Mouse (Mus musculus) hindbrain, postnatal 0 days (tissue): ENCODE results near the gene Rgl2. TPM values are rescaled to one million over a fixed set of nuclear protein-coding genes. Genes with fewer than 3 reads are reported as not detected.

Experiments
- ATAC-seq: fragments of 200-750 bp; cut with Nextera tagmentation; 2 replicates; pipeline ENCODE4 v1.8.0; 2017; ENCODE audit warnings: mild to moderate bottlenecking, moderate TSS enrichment, moderate library complexity
- DNase-seq: peaks from one replicate; pipeline ENCODE4 v3.0.0-alpha.2; 2015; ENCODE audit warnings: low spot score
- H3K27ac ChIP-seq: fragments of 300-500 bp; sonication (generic); 2 replicates; pipeline ENCODE4 v1.5.1; 2014; ENCODE audit warnings: mild to moderate bottlenecking
- H3K27me3 ChIP-seq: fragments of 300-500 bp; sonication (generic); 2 replicates; pipeline ENCODE4 v1.6.1; 2014; ENCODE audit warnings: low read length, mixed read lengths; ENCODE audit not compliant: insufficient read depth
- H3K36me3 ChIP-seq: fragments of 300-500 bp; sonication (generic); 2 replicates; pipeline ENCODE4 v1.6.1; 2014; ENCODE audit warnings: low read length, mixed read lengths; ENCODE audit not compliant: insufficient read depth
- H3K4me1 ChIP-seq: fragments of 300-500 bp; sonication (generic); 2 replicates; pipeline ENCODE4 v1.6.1; 2014; ENCODE audit warnings: antibody characterized with exemption, low read length, mixed read lengths; ENCODE audit not compliant: insufficient read depth
- H3K4me2 ChIP-seq: fragments of 300-500 bp; sonication (generic); 2 replicates; pipeline ENCODE4 v1.6.1; 2014; ENCODE audit warnings: low read depth, mild to moderate bottlenecking, low read length, moderate library complexity, mixed read lengths
- H3K4me3 ChIP-seq: fragments of 300-500 bp; sonication (generic); 2 replicates; pipeline ENCODE4 v1.5.1; 2014; ENCODE audit warnings: low read length
- H3K9ac ChIP-seq: fragments of 300-500 bp; sonication (generic); replicated peaks from 2 replicates; pipeline ENCODE4 v1.6.1; 2014; ENCODE audit warnings: mild to moderate bottlenecking, low read length, moderate library complexity, mixed read lengths
- H3K9me3 ChIP-seq: fragments of 300-500 bp; sonication (generic); 2 replicates; pipeline ENCODE4 v1.6.1; 2016; ENCODE audit warnings: low read length, mixed read lengths
- CTCF ChIP-seq: IDR thresholded peaks from 2 replicates; pipeline ENCODE4 v1.5.1; 2016; ENCODE audit warnings: antibody characterized with exemption, control low read depth, low read depth
- WGBS: fragments of 180-500 bp; shearing (Covaris S2); extraction: QIAGEN DNeasy Blood & Tissue Kit; methylation state at CpG from one replicate; pipeline ENCODE4 v1.1.7; 2014; 5-methylcytosine and 5-hydroxymethylcytosine counted together
- polyA plus RNA-seq: library from polyadenylated mRNA; unstranded; fragments of >200 nt; fragmentation: Nextera tagmentation; extraction: Ambion mirVana; gene quantifications from 2 replicates; pipeline ENCODE4 v1.2.1, GENCODE M21; 2015
- total RNA-seq: library from RNA; depleted of rRNA; stranded (reverse); fragments of >200 nt; gene quantifications from 2 replicates; pipeline ENCODE4 v1.2.3, GENCODE M21; 2014

The Rgl2 gene
- total and polyA plus RNA-seq, 2 experiments from 2014 or later: 36.1 to 116 TPM

- Histone ChIP-seq H3K4me1 (0 out of 2 replicates have a peak, but pooled peaks cover 5% of the 10 kb centered on the region), H3K4me3 (no peak overlapping the region), H3K9ac (no peak overlapping the region), H3K9me3 (no peaks in the 10 kb centered on the region), H3K27ac (no peak overlapping the region), H3K27me3 (no peaks in the 10 kb centered on the region), H3K4me2 (no peak overlapping the region), H3K36me3 (no peaks in the 10 kb centered on the region)
- 86% methylated on average over 7 of the region's 7 CpGs for WGBS
- no peak for TF ChIP-seq CTCF
- DNase-seq (no peak), ATAC-seq (no peak)
These were observed 8.0 kb upstream of the Rgl2 start for GRCm38 (mm10) chr17:33921361-33921760.

DNA sequence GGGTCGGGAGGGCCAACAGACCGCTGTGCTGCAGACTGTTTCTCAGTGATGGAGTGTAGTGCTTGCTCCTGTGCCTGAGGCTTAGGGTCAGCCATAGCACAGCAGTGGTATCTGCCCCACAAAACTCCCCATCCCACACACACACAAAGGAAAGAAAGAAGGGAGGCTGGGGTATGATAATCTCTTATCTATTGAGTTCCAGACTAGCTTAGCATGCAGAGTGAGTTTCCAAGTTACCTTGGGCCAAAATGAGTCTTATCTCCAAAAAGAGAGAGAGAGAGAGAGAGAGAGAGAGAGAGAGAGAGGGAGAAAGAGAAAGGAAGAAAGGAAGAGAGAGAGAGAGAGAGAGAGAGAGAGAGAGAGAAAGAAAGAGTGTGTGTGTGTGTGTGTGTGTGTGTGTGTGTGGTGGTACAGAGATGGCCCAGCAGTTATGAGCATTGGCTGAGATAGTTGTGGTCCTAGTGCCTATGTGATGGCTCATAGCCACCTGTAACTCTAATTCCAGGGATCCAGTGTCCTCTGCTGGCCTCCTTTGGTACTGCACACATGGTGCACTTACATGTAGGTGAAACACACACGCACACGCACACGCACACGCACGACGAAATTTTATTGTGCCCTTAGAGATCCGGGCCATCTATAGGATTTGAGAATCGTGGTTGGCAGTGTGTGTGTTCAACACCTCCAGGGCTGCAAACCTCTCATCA is 4.6 kb upstream of the Rgl2 start:
- no peak overlapping the region for H3K9ac ChIP-seq
- 77% methylated on average over 10 of the region's 10 CpGs for WGBS
- H3K4me2 ChIP-seq: no peak overlapping the region
- no peak overlapping the region for H3K4me3 ChIP-seq
- no peaks in the 10 kb centered on the region for H3K27me3 ChIP-seq
- H3K4me1 ChIP-seq: no peaks in the 10 kb centered on the region
- H3K27ac ChIP-seq: no peak overlapping the region
- H3K9me3 ChIP-seq: no peaks in the 10 kb centered on the region
- TF ChIP-seq CTCF: peak; percentile 72
- peaks cover 7% of the 10 kb centered on the region; the same call in 1 of the 2 replicates for H3K36me3 ChIP-seq
- peak; percentile 53 for DNase-seq
- ATAC-seq: no peak

GRCm38 (mm10) chr17:33925406-33926116 is 3.8 kb upstream of the Rgl2 start:
- H3K9me3 ChIP-seq: no peaks in the 10 kb centered on the region
- H3K9ac ChIP-seq: no peak overlapping the region
- 84% methylated on average over 21 of the region's 21 CpGs for WGBS
- ATAC-seq (no peak), DNase-seq (no peak)
- no peak overlapping the region for H3K27ac ChIP-seq
- H3K4me1 ChIP-seq: no peaks in the 10 kb centered on the region
- H3K4me2 ChIP-seq: no peak overlapping the region
- no peaks in the 10 kb centered on the region for H3K27me3 ChIP-seq
- peaks cover 7% of the 10 kb centered on the region; the same call in 1 of the 2 replicates for H3K36me3 ChIP-seq
- TF ChIP-seq CTCF: peak; percentile 21; the same call in 1 of the 2 replicates
- H3K4me3 ChIP-seq: no peak overlapping the region

DNA sequence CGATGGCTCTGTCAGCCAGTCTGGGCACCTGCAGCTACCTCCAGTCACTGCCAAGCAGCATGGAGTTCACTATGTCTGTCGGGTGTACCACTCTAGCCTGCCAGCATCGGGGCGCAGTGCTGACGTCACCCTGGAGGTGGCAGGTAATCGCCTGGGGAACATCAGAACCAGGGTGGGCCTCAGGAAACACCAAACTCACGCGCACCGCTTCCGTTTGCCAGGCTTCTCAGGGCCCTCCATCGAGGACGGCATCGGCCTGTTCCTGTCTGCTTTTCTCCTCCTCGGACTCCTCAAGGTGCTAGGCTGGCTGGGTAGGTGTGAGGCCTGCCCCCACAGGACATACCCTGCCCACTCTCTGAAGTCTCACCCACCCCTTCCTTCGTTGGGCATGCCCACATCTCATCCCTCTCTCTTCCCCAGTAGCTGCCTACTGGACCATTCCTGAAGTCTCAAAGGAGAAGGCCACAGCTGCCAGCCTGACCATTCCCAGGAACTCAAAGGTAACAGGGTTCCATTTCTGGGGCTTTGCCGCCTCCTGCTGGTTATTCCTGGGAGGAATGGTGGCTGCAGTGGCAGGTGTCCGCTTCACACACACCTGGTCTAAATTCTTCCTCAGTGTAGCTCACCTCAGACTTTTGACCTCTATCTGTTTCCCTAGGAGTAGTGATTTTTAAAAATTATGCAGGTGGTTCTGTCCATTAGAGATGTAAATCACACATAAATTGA is 3.0 kb upstream of the Rgl2 start:
- Histone ChIP-seq H3K4me1 (no peaks in the 10 kb centered on the region), H3K4me2 (no peak overlapping the region), H3K27me3 (no peaks in the 10 kb centered on the region), H3K9ac (no peak overlapping the region), H3K9me3 (no peaks in the 10 kb centered on the region), H3K36me3 (peaks cover 7% of the 10 kb centered on the region; the same call in 1 of the 2 replicates), H3K4me3 (no peak overlapping the region), H3K27ac (no peak overlapping the region)
- no peak for TF ChIP-seq CTCF
- ATAC-seq (no peak), DNase-seq (no peak)
- 75% methylated on average over 17 of the region's 17 CpGs for WGBS

DNA sequence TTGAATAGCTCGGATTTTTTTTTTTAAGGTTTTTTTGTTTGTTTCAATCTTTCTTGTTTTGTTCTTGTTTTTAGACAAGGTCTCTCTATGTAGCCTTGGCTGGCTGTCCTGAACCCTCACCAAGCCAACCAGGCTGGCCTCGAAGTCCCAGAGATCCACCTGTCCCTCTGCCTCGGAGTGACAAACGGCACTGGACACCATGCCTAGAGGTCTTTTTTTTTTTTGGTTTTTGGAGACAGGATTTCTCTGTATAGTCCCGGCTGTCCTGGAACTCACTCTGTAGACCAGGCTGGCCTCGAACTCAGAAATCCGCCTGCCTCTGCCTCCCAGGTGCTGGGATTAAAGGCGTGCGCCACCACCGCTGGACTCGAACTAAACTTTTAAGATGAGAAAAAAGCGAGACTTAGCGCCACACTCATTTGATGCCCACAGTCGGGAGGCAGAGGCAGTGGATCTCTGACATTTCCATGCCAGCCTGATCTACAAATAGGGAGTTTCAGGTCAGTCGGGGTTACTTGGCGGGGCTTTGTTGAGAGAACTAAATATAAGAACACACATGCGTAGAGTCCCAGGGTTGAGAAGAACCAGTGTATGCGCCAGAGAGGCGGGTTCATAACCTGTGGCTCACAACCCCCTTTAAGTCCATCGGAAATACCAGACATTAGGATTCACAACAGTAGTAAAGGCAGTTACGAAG is 944 bp upstream of the Rgl2 start:
- Histone ChIP-seq H3K27me3 (no peaks in the 10 kb centered on the region), H3K4me3 (peak overlapping the region; percentile 89), H3K27ac (no peak overlapping the region), H3K9ac (peak overlapping the region; percentile 86), H3K36me3 (peaks cover 12% of the 10 kb centered on the region; the same call in 1 of the 2 replicates), H3K9me3 (no peaks in the 10 kb centered on the region), H3K4me2 (peak overlapping the region; percentile 100), H3K4me1 (no peaks in the 10 kb centered on the region)
- TF ChIP-seq CTCF: no peak
- DNase-seq (no peak), ATAC-seq (no peak)
- WGBS: 62% methylated on average over 21 of the region's 21 CpGs
